Mouse (Mus musculus) testis, adult 2 months (tissue): ENCODE results near the gene Csad. TPM values are rescaled to one million over a fixed set of nuclear protein-coding genes. Genes with fewer than 3 reads are reported as not detected.

Source experiments
- H3K27ac ChIP-seq: fragments of 200-500 bp; 2 replicates; pipeline ENCODE4 v1.5.1; 2012; ENCODE audit warnings: low read depth, low read length; ENCODE audit not compliant: control insufficient read depth, insufficient read depth
- H3K27me3 ChIP-seq: fragments of 200-500 bp; 2 replicates; pipeline ENCODE4 v1.6.1; 2012; ENCODE audit warnings: mild to moderate bottlenecking, low read length, moderate library complexity; ENCODE audit not compliant: control insufficient read depth, insufficient read depth
- H3K36me3 ChIP-seq: fragments of 200-500 bp; 2 replicates; pipeline ENCODE4 v1.6.1; 2012; ENCODE audit warnings: mild to moderate bottlenecking, low read length; ENCODE audit not compliant: control insufficient read depth, insufficient read depth
- H3K4me1 ChIP-seq: fragments of 200-500 bp; 2 replicates; pipeline ENCODE4 v1.6.1; 2012; ENCODE audit warnings: low read length; ENCODE audit not compliant: control insufficient read depth, insufficient read depth
- H3K4me3 ChIP-seq: fragments of 200-500 bp; 2 replicates; pipeline ENCODE4 v1.5.1; 2012; ENCODE audit warnings: low read depth, mild to moderate bottlenecking, low read length, moderate library complexity, mixed read lengths; ENCODE audit not compliant: control insufficient read depth
- CTCF ChIP-seq: fragments of 200-500 bp; IDR thresholded peaks from 2 replicates; pipeline ENCODE4 v1.5.1; 2012; ENCODE audit warnings: low read depth, mild to moderate bottlenecking, inconsistent platforms, low read length, moderate library complexity; ENCODE audit not compliant: control insufficient read depth, insufficient read depth, insufficient replicate concordance
- POLR2A ChIP-seq: fragments of 200-500 bp; IDR thresholded peaks from 2 replicates; pipeline ENCODE4 v1.6.1; 2012; ENCODE audit warnings: low read depth, mild to moderate bottlenecking, inconsistent platforms, low read length, moderate library complexity; ENCODE audit not compliant: control insufficient read depth
- polyA plus RNA-seq: library from polyadenylated mRNA; depleted of rRNA; stranded (reverse); fragments of >200 nt; gene quantifications from 2 replicates; pipeline ENCODE4 v1.2.3, GENCODE M21; 2012

Gene Csad
- polyA plus RNA-seq, 1 experiment: 23.1 TPM

GRCm38 (mm10) chr15:102246866-102247251 is 42.3 kb upstream of the Csad start:
- no peaks in the 10 kb centered on the region; the same call in 1 of the 2 replicates for H3K27me3 ChIP-seq
- no peak for TF ChIP-seq CTCF
- TF ChIP-seq POLR2A: peak; percentile 44; the same call in 1 of the 2 replicates
- H3K4me1 ChIP-seq: peaks cover 26% of the 10 kb centered on the region
- peak overlapping the region; percentile 83 for H3K27ac ChIP-seq
- peak overlapping the region; percentile 84 for H3K4me3 ChIP-seq
- no peaks in the 10 kb centered on the region for H3K36me3 ChIP-seq

GRCm38 (mm10) chr15:102245891-102246741 is 41.6 kb upstream of the Csad start:
- Histone ChIP-seq H3K27ac (peak overlapping the region; percentile 83), H3K4me1 (peaks cover 26% of the 10 kb centered on the region), H3K4me3 (peak overlapping the region; percentile 84), H3K36me3 (no peaks in the 10 kb centered on the region), H3K27me3 (no peaks in the 10 kb centered on the region; the same call in 1 of the 2 replicates)
- TF ChIP-seq CTCF (no peak), POLR2A (no peak)

GRCm38 (mm10) chr15:102245461-102245881 is 40.9 kb upstream of the Csad start:
- Histone ChIP-seq H3K27me3 (no peaks in the 10 kb centered on the region; the same call in 1 of the 2 replicates), H3K4me1 (peaks cover 26% of the 10 kb centered on the region), H3K36me3 (no peaks in the 10 kb centered on the region), H3K27ac (peak overlapping the region; percentile 39; the same call in 1 of the 2 replicates), H3K4me3 (peak overlapping the region; percentile 84)
- no peak for TF ChIP-seq CTCF
- no peak for TF ChIP-seq POLR2A

- Histone ChIP-seq H3K27ac (no peak overlapping the region), H3K4me1 (peaks cover 26% of the 10 kb centered on the region), H3K27me3 (no peaks in the 10 kb centered on the region; the same call in 1 of the 2 replicates), H3K36me3 (no peaks in the 10 kb centered on the region), H3K4me3 (no peak overlapping the region; the same call in 1 of the 2 replicates)
- TF ChIP-seq POLR2A: no peak
Measured at GRCm38 (mm10) chr15:102244306-102245191, 40.0 kb upstream of the Csad start.

GRCm38 (mm10) chr15:102243229-102244190 is 39.0 kb upstream of the Csad start:
- Histone ChIP-seq H3K4me1 (peaks cover 21% of the 10 kb centered on the region), H3K36me3 (no peaks in the 10 kb centered on the region), H3K27me3 (no peaks in the 10 kb centered on the region; the same call in 1 of the 2 replicates), H3K27ac (no peak overlapping the region), H3K4me3 (no peak overlapping the region)
- no peak for TF ChIP-seq POLR2A
- TF ChIP-seq CTCF: no peak

- Histone ChIP-seq H3K27me3 (no peaks in the 10 kb centered on the region; the same call in 1 of the 2 replicates), H3K27ac (no peak overlapping the region), H3K4me1 (peaks cover 18% of the 10 kb centered on the region), H3K36me3 (no peaks in the 10 kb centered on the region), H3K4me3 (no peak overlapping the region)
- TF ChIP-seq POLR2A: no peak
- TF ChIP-seq CTCF: no peak
Measured at GRCm38 (mm10) chr15:102242404-102243228, 38.1 kb upstream of the Csad start.
